Mouse (Mus musculus): Measurements from ENCODE around the gene Maneal. TPM values are rescaled to one million over a fixed set of nuclear protein-coding genes. Genes with fewer than 3 reads are reported as not detected.

The Maneal gene
- polyA plus RNA-seq, 1 experiment from 2014 or later: 0.61 TPM

Other genes starting within 250 kb of the Maneal start
- 0.37 and 0.40 TPM in 2 replicates for gene Pou3f1, start 205.4 kb downstream of the Maneal start, polyA plus RNA-seq (2015; fragmentation: Nextera tagmentation; extraction: Ambion mirVana)
- gene Utp11, start 168.6 kb downstream of the Maneal start, polyA plus RNA-seq (2015; fragmentation: Nextera tagmentation; extraction: Ambion mirVana): 65.4 and 72.5 TPM in 2 replicates
- 6.6 and 8.1 TPM in 2 replicates for gene Fhl3, start 161.5 kb downstream of the Maneal start, polyA plus RNA-seq (2015; fragmentation: Nextera tagmentation; extraction: Ambion mirVana)
- 162 and 169 TPM in 2 replicates for gene Sf3a3, start 147.4 kb downstream of the Maneal start, polyA plus RNA-seq (2015; fragmentation: Nextera tagmentation; extraction: Ambion mirVana)
- 34.7 and 35.0 TPM in 2 replicates for gene Inpp5b, start 120.3 kb downstream of the Maneal start, polyA plus RNA-seq (2015; fragmentation: Nextera tagmentation; extraction: Ambion mirVana)
- 13.4 and 14.0 TPM in 2 replicates for gene Mtf1, start 60.1 kb downstream of the Maneal start, polyA plus RNA-seq (2015; fragmentation: Nextera tagmentation; extraction: Ambion mirVana)
- gene Yrdc, start 11.5 kb downstream of the Maneal start, polyA plus RNA-seq (2015; fragmentation: Nextera tagmentation; extraction: Ambion mirVana): 34.8 and 37.2 TPM in 2 replicates
- 41.6 and 43.8 TPM in 2 replicates for gene 1110065P20Rik, start 11.0 kb downstream of the Maneal start, polyA plus RNA-seq (2015; fragmentation: Nextera tagmentation; extraction: Ambion mirVana)
- gene Epha10, start 18.7 kb upstream of the Maneal start, polyA plus RNA-seq (2015; fragmentation: Nextera tagmentation; extraction: Ambion mirVana): 0.06 and 0.12 TPM in 2 replicates
- 12.7 and 13.8 TPM in 2 replicates for gene 9930104L06Rik, start 74.9 kb upstream of the Maneal start, polyA plus RNA-seq (2015; fragmentation: Nextera tagmentation; extraction: Ambion mirVana)
- gene Cdca8, start 77.1 kb upstream of the Maneal start, polyA plus RNA-seq (2015; fragmentation: Nextera tagmentation; extraction: Ambion mirVana): 149 and 164 TPM in 2 replicates
- 25.1 and 31.1 TPM in 2 replicates for gene Rspo1, start 124.3 kb upstream of the Maneal start, polyA plus RNA-seq (2015; fragmentation: Nextera tagmentation; extraction: Ambion mirVana)
- 80.7 and 82.7 TPM in 2 replicates for gene Gnl2, start 154.4 kb upstream of the Maneal start, polyA plus RNA-seq (2015; fragmentation: Nextera tagmentation; extraction: Ambion mirVana)
- gene Dnali1, start 203.5 kb upstream of the Maneal start, polyA plus RNA-seq (2015; fragmentation: Nextera tagmentation; extraction: Ambion mirVana): 0.11 and 0.13 TPM in 2 replicates
- gene Snip1, start 204.5 kb upstream of the Maneal start, polyA plus RNA-seq (2015; fragmentation: Nextera tagmentation; extraction: Ambion mirVana): 28.8 and 30.3 TPM in 2 replicates
- 54.1 and 60.2 TPM in 2 replicates for gene Meaf6, start 223.0 kb upstream of the Maneal start, polyA plus RNA-seq (2015; fragmentation: Nextera tagmentation; extraction: Ambion mirVana)